Mouse (Mus musculus) frontal cortex, adult (tissue): ENCODE results near the gene D7Ertd443e.
A peak's percentile ranks its signal among the peaks of the same experiment; 100 is the strongest.

Experiments
- ATAC-seq: cut with Nextera tagmentation; 2 replicates; pipeline ENCODE4 v1.9.2; 2017; ENCODE audit warnings: mild to moderate bottlenecking, moderate library complexity, mixed read lengths; ENCODE audit not compliant: low TSS enrichment

Gene D7Ertd443e

GRCm38 (mm10) chr7:134227773-134228455, 157.5 kb downstream of the D7Ertd443e start:
- no peak for ATAC-seq

DNA sequence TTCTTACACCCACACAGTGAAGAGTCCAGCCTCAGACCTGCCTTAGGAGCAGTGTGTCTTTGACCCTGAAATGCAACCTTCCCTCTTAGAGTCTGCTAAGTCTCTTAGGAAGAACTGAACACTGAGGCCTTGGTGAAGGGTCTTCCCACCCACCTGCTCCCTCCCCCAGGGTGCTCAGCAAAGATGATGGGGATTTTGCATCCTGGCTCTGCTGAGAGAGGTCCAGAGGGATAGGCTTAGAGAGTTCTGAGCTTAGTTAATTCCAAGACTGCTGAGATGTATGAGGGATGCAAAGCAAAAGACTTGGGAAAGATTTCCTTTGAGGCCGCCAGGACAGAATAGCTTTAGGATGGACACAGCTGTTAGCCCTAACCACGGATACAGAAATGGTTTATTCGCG, 158.4 kb downstream of the D7Ertd443e start:
- no peak for ATAC-seq

DNA sequence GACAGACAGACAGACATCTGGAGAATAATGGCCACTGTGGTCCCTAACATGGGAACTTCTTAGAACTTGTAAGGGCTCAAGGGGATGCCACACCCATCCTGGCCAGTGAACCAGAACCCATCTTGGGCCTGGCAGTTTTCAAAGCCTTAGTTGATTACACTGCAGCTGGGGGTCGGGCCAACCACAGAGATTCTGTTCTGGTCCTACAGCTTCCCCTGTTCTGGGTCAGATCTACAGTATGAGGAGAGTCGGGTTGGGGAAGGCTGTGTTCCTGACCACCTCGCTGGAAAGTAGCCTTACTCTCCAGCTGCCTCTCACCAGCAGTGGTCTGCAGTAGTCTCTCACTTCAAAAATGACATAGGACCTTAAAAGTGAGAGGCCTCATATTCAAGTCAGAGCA, 159.2 kb downstream of the D7Ertd443e start:
- ATAC-seq, result no peak

GRCm38 (mm10) chr7:134224741-134225612, 160.5 kb downstream of the D7Ertd443e start:
- ATAC-seq, result peak; percentile 47; the same call in 1 of the 2 replicates

DNA sequence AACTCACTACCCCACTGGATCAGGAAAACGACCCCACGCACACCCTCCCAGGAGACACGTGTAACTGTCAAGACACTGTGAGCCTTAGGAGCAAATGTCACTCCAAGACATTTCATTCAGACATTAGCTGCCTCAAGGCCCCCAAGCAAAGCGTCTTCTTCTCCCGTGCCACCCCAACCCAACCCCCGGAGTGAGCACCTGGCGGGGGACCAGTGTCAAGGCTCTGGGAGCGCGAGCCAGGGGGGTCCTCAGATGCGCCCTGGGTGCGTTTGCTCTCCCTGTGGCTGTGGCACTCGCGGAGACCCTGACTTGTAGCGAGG, 161.1 kb downstream of the D7Ertd443e start:
- ATAC-seq, result no peak

DNA sequence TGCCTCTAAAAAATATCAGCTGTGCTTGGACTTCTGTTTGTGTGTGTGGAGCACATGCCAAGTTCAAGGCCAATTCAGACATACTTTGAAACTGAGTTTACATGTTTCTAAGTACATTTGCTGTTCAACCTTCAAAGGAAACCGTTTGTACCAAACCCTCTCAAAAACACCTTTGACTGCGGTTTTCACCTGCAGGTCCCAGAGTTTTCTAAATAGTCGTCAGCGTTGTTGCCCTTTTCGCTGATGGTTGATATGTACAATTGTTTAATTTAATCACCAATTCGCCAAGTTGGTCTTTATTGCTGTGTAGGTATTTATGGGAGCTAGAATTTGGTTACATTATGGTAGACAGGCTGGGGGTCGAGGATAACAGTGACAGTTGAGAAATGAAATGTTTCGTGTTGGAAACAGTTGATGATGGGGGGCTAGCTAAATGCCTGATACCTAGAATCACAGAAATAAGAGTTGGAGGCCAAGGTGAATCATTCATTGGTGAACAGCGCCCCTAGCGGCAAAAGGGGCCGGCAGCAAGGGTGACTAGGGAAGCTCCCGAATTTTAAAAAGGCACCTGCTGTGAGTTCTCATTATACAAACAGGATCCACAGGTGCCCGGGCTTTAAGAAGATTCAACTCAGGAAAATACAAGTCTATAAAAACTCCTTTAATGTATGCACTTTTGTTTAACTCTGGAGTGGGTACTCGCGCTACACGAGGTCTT, 161.9 kb downstream of the D7Ertd443e start:
- ATAC-seq, result peak; percentile 74
